Mouse (Mus musculus): ENCODE data around the gene Rarres1.

Rarres1 gene

GRCm38 (mm10) chr3:67515274-67515801 lies at the start of gene Rarres1:
Gene Rarres1, minus strand, starts transcription at chr3:67515523.
- DNase-seq (ENCODE audit: low spot score), result peak; percentile 18

DNA sequence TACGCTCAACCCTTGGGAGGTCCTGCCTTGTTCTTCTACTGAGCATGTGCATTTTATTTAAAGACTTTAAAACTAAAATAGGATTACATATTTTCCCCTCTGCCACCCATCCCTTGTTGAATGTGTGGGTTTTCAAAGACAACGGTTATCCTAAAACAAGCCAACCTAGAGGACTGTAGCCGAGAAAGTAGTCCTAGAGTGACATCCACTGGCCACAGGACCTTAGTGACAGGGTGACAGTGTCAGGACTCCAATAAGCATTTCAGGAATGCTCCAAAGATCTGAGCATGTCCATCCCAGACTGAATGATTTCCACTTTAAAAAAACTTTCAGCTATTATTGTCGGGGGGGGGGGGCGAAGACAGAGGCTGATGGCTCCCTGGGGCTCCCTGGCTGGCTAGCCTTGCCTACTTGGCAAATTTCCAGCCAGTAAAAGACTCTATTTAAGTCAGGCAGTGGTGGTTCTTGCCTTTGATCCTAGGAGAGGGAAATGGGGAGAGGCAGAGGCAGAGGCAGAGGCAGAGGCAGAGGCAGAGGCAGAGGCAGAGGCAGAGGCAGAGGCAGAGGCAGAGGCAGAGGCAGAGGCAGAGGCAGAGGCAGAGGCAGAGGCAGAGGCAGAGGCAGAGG lies 49.5 kb upstream of the Rarres1 start:
- no peak for DNase-seq (ENCODE audit: low spot score)

DNA sequence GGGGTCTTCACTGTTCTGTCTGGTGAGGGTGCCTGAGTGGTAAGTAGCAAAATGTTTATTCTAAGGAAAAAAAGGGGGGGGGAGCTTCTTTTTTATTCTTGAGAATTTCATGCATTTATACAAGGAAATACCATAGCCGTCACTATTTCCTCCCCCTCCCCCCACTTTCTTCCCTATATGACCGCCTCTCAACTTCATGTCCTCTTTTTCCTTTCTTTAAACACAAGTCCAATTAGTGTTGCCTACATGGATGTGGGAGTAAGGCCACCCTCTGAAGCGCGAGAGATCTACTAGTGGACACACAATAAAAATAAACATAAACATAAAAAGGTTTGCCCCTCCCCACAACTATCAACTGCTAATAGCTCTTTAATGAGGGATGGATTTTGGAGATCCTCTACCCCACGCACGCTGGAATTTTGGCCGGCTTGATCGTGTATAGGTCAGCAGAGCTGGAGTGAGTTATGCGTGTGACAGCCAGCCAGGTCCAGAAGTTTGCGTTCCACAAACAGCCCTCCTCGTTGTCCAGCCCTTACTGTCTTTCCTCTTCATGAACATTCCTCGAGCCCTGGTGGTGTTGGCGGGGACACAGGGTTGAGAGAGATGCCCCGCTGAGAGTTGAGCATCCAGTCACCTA lies 42.5 kb upstream of the Rarres1 start:
- DNase-seq (ENCODE audit: low spot score), result no peak

GRCm38 (mm10) chr3:67557200-67557651 lies 41.9 kb upstream of the Rarres1 start:
- DNase-seq (ENCODE audit: low spot score), result no peak

GRCm38 (mm10) chr3:67555211-67555610 lies 39.9 kb upstream of the Rarres1 start:
- DNase-seq (ENCODE audit: low spot score), result no peak

- no peak for DNase-seq (ENCODE audit: low spot score)
Observed at GRCm38 (mm10) chr3:67553927-67554448, 38.7 kb upstream of the Rarres1 start.

DNA sequence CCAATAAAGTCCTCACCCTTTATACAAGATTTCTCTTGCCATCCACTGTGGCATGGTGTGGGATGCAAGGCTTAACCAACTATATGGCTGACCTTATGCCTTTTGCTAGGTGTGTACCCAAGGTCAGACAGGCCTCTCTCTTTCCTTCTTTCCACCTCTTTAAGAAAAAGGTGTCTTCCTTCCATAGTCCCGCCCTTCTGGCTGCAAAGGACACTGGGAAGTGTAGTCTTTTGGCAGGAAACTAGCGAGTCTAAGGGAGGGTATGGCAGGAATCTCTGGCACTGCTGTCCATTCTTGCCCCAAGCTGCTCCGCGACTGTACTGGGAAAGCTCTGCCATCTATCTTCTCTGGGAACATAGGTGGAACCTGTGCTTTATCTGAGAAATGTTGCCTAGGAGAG lies 38.0 kb upstream of the Rarres1 start:
- no peak for DNase-seq (ENCODE audit: low spot score)

DNA sequence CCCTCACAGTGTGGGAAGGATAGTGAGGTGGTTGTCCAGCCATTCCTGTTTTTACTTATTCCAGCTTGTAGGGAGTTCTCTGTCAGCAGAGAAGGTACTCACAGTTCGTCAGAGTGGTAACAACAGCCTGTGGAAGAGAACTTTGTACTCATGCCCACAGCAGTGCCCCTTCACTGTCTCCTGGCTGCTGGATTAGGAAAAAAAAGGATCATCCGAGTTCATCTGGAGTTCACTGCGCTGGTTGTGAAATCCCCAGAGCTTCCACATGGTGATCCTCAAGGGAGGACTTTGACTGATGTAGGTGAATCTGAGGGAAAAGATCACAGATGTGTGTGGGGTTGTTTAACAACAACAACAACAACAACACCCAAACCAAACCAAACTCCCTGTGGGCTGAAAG lies 35.9 kb upstream of the Rarres1 start:
- DNase-seq (ENCODE audit: low spot score), result no peak

DNA sequence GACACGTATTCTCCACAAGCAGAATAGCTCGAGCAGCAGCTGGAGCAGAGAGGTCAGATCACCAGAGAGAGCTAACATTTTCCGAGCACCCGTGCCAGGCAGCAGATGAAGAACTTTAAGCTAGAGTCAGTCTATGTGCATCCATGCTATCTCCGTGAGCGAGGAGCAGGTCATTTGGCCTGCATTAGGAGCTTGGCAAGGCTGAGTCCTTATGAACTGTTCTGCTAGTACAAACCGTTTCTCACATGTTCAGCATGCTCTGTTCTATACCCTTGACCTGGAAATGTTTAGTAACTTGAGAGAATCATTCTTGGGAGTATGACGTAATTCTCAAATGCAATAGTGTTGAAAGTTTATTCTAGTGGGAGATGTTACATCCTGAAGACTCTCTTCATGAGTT lies 28.3 kb upstream of the Rarres1 start:
- no peak for DNase-seq (ENCODE audit: low spot score)

GRCm38 (mm10) chr3:67524768-67525167 lies 9.4 kb upstream of the Rarres1 start:
- no peak for DNase-seq (ENCODE audit: low spot score)

GRCm38 (mm10) chr3:67522709-67523108 lies 7.4 kb upstream of the Rarres1 start:
- no peak for DNase-seq (ENCODE audit: low spot score)

DNA sequence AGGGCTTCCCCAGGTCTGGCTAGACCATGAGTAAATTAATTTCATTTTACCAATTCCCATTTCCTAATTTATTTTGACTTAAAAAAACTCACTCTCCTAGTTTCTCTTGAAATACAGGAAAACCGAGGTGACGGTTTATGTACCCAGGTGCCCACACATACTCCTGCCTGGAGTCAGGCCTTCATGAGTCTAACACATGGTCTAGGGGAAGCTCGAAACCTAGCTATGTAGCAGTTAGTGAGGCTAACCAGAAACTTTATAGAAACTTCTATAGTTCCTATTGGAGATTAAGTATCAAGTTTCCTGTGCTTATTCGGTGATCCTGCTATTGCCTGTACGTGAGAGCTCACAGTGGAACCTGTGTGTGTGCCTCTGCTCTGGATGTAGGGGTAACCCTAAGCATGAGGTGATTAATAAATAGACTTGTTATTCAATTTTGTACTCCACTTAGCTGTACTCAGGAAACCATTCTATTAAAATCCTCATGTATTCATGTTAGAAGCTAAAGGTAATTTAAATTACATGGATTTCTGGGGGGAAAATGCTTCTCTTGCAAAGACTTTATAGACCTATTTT lies 5.3 kb upstream of the Rarres1 start:
- DNase-seq (ENCODE audit: low spot score), result no peak

GRCm38 (mm10) chr3:67514801-67515273 lies 486 bp downstream of the Rarres1 start:
- no peak for DNase-seq (ENCODE audit: low spot score)

DNA sequence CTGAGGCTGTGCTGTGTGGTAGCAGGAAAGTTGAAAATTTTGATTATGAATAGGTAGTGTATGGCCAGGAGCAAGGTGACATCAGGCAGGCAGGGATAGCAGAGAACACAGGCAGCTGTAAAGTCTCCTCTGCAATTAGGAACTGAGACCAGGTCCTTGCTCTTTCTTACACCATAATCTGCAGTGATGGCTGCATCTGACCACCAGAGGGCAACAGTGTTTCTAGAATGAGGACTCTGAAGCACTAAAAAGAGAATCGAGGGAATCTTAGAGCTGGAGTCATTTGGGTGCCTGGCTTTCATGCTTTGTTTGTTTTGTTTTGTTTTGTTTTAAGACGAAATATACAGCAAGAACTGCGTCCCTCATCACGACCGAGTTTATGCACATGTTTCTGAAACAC lies 2.5 kb downstream of the Rarres1 start:
- peak; percentile 65 for DNase-seq (ENCODE audit: low spot score)

DNA sequence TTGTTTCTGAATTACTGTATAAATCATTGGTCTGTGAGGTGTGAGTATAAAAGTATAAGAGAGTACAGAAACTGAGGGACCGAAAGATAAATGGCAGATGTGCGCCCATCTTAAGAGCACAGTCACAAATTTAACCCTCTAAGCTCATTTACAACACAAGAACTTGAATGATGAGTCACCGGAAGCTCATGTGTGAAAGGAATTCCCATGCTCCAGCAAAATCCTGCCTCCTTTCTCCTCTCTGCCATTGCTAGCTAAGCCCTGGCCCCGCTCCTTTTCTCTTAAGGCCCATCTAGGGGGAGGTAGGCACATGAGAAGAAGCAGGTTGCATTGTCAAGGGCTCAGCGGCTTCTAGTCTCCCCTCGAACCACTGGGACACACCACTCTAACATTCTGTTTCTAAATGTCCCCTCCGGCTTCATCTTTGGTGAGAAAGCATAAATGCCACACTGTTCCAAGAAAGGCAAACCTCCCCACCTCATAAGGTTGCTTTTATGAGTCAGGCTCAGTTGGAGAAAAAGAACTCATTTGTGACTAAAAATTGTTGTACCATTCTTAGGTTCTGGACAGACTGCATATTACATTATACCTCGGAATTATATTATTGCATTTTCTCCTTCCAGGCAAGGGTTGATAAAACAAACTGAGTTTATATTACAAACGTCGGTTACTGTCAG lies 7.0 kb downstream of the Rarres1 start:
- DNase-seq (ENCODE audit: low spot score), result no peak

GRCm38 (mm10) chr3:67505286-67505685 lies 10.0 kb downstream of the Rarres1 start:
- DNase-seq (ENCODE audit: low spot score), result no peak

GRCm38 (mm10) chr3:67503878-67504277 lies 11.4 kb downstream of the Rarres1 start:
- DNase-seq (ENCODE audit: low spot score), result no peak

DNA sequence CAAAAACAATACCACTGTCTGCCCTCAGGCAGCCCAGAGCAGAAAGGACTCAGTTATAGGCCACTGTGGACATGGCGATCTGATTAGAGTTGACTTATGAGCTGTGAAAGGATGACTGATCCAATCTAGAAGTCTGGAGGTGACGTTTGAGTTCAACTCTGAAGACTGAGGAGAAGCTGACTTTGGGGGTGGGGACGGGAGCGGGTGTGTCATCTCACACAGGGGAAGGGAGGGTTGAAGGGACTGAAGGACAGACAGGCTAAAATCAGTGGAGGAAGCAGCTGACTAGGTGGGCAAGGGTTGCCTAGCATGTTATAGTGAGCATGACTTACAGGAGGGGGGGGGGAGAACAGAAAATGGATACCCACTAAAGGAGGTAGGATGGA lies 15.9 kb downstream of the Rarres1 start:
- no peak for DNase-seq (ENCODE audit: low spot score)

GRCm38 (mm10) chr3:67498773-67499405 lies 16.4 kb downstream of the Rarres1 start:
- no peak for DNase-seq (ENCODE audit: low spot score)

GRCm38 (mm10) chr3:67497998-67498397 lies 17.3 kb downstream of the Rarres1 start:
- no peak for DNase-seq (ENCODE audit: low spot score)

DNA sequence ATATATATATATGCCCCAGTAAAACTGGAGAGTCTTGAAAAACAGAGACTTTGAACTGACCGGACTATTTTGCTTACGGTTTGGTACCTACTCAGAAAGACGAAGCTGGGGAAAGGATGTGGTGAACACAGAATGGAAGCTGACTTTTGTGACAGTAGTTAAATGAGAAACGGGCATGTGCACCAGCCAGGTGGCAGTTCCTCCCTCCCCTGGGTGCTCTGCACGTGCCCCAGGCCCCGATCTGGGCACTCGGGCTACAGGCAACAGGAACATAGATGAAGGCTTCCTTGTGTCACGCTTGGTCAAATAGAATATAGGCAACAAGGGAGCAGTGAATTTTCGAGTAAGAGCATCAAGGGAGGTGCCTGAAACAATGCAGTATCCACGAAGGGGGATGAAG lies 19.0 kb downstream of the Rarres1 start:
- DNase-seq (ENCODE audit: low spot score), result no peak

DNA sequence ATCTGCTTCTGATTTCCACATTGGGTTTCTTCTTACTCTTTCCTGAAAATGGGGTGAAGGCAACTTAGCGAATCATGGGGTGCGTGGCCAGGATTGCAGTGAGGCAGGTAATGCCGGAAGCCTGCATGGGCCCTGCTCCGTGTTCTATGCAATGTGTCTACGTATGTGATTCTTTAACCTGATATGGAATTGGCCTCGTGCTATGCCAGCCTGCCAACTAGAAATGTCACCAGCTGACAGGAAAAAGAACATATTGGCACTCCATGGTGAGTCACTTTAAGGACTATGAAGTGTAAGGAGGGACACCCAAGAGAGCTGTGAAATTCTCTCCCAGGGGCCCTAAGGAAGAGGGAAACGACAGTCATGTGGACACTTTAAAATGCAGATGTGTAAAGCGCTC lies 22.2 kb downstream of the Rarres1 start:
- DNase-seq (ENCODE audit: low spot score), result no peak

Measured in testis, postnatal 14 days (tissue).